Mouse (Mus musculus) right cerebral cortex, postnatal 14 days (tissue): ENCODE measurements around the gene Tnr.

Experiments
- DNase-seq: peaks from one replicate; pipeline ENCODE4 v3.0.0; 2022

Tnr gene

DNA sequence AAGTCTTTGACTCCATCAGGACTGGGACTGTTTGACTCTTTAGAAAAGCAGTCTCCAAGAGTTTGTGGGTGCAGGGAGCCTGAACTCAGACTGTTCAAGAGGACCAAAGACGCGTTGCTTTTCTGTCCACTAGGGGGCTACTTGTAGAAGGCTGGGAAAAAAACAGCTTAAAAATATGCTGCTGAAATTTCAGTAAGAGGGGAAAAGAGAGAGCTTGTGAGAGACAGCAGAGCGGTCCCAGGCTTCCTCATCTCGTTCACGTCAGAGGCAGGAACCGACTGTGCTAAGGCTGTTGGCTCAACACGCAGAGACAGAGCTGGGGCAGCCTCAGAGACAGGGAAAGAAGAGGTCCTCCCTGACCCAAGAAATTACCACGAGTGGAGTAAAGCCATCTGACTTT, at the start of gene Tnr:
Tnr (plus strand) TSS at position 192 of the 400 bp plus-strand sequence.
- DNase-seq = peak; percentile 77

DNA sequence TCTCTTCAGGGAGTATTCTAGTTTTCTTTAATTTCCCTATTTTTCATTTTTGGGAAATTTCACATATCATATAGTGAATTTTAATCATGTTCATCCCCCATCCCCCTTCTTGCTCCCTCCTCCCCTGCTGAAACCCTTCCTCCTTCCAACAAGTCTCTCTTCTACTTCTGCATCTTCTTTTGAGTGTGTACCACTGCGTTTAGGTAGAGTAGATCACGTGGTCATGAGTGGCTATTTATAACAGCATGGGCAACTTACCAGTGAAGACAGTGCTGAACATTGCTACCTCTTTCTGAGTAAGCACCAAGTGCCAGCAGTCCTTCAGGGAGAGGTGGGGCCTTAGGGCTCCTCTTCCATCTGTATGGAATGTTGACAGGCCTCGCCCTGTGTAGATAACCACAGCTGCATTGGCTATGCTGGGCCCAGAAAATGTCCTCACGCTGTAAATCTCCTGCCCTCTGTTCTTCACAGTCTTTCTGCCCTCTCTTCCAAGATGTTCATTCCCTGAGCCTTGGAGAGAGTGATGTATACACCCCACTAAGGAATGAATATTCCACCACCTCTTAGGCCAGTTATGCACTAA, 33.6 kb upstream of the Tnr start:
- no peak for DNase-seq

DNA sequence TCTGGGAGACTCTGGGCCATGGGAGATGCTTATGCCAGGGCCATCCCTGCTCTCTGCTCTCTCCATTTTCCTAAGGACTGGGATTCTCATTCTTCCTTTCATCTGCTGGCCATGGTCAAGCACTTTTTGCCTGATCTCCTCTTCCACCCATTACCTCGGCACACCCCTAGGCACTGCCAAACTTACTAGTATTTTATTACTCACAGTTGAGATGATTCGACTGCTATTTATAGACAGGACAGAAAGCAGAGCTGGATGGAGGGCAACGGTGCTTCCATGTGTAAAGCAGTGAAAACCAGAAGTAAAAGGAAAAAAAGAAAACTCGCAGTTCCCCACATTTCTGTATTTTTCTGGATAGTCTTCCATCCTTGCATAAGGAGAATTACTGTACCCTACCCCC, 31.0 kb upstream of the Tnr start:
- DNase-seq = no peak

DNA sequence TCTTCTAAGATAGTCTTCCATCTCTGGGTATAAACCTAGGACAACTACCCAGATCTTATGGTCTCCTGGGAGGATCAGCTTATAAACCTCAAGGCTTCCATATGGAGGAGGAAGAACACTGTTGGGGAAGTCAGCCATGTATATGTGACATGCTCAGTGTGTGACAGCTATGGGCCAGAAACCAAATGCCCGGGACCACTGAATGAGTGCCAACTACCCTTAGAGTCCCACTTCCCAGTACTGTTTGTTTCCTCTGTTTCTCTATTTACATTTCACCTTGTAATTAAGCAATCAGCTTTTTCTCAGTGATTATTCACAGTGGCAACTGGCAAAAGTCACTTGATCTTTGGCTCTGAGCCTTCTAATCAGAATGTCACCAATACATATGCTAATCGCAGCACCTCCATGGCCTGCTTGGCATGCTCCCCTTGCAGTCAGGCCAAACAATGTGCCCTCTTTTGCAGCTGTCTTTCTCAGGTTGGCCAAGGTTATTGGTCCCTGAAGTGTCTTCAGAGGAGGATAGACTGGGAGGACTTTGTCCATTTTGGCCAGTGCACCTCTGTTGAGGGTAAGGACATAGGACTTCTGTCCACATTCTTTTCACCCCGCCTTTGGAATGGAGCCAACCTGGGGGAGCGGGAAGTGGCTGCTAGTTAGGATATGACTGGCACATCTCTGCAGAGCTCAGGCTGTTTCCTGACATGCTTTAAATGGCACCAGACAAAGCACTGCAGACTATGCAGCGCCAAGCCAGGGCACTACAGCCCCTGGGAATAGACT, 29.7 kb upstream of the Tnr start:
- DNase-seq = peak; percentile 12

DNA sequence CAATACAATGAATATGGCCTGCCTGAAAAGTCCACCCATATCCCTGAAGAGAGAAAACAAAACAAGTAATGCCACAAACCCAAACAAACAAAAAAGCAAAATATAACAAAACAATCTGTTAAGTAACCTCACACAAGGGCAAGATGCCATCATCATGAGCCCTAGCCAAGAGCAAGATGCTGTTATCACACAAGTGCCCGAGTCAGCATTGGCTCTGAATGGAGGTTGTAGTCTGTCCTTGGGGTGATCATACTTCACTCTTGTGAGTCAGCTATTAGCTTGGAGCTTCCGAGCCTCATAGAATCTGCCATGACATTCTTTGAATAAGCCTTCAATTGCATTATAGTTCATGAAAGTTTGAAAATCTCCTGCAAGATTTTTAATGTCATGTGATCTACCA, 25.3 kb upstream of the Tnr start:
- no peak for DNase-seq

DNA sequence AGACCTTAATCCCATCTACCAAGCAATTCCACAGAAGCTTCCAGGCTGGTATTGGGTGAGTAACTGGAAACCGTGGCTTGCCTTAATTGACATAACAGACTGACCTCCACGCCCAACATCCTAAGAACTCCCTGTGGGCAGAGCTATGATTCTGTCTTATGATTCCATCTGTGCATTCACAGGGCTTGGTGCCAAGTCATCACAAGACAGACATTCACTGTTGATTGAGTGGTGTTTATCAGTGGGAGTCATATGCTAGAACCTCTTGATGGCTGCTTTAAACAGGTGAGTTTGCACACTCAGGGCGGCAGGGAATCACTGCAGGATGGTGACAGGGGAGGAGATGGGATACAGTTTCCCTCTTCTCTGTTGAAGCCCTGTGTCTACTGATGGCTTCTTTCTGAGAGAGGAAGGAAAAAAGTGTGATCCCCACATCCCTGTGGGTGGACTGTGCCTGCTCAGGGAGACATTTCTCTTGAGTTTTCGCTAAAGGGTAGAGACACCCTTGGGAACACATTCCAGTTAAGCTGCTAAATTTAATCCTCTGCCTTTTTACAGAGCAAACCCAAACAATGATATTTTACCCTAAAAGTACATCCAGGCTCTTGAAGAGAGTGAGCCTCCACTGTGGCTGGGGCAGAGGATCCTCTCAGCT, 23.6 kb upstream of the Tnr start:
- peak; percentile 10 for DNase-seq

DNA sequence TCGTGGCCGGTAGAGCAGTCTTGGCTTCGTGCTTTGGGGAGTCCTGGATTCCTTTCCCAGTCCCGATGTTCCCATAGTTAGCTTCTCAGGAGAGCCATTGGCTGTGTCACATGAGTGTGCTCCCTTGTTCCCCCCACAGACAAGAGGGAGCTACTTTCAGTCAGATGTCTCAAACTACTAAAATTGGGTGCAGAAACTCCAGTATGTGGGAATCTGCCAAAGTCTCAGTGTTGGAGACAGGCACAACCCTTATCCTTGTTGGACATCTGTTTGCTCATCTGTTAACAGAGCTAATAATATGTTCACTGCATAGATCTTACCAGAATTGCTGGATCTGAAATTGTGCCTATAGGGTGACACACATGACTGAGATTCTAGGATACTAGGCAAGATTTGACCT, 21.7 kb upstream of the Tnr start:
- no peak for DNase-seq

DNA sequence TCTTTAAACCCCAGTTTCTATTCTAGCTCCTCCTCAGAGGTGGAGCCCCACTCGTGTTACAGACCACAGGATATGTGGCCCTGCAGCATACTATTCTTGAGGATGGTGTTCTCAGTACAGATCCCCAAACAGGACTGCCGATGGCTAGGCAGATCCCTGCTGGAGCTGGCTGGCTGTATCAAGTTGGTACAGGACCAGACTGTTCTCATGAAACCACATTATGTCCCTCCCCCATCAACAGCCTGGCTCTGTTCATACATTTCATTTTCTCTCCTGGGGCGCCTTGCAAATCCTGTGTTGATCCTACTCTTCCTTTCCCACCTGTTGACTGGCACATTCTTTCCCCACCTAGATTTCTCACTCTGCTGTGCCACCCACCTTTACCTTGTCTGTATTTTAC, 12.9 kb upstream of the Tnr start:
- no peak for DNase-seq

DNA sequence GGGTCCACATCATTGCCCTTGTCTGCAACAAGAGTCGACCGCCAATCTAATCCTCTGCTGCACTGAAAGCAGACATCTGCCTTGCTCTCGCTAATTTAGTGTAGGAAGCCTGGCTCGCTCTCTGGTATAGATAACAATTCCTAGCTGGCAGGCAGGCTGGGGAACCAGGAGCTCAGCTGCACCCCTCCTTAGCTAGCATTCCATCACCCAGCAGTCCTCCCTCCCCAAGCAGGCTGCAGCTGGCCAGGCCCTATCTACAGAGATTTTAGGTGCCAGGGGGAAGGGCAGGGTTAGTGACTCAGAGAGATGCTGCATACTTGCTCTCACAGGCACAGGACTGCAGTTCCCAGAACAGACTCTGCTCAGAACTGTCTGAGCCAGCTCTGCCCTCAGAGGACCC, 5.9 kb upstream of the Tnr start:
- DNase-seq = no peak

DNA sequence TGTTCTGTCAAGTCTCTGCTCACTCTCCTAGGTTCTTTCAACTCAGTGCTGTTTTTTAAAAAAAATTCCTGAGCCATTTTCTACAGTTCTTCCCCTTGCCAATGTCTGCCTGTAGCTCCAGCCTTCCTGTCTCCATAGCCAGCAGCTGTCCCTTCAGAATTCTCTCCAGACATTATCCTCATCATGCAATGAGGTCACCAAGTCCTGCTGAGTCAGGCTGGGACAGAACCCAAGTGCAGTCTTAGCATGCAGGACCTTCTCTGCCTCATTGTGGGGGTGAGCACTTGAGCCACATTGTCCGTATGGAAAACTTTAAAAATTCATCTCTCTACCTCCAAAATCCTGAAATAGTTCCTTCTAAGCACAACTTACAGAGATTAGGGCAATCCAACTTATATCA, 4.4 kb upstream of the Tnr start:
- no peak for DNase-seq

DNA sequence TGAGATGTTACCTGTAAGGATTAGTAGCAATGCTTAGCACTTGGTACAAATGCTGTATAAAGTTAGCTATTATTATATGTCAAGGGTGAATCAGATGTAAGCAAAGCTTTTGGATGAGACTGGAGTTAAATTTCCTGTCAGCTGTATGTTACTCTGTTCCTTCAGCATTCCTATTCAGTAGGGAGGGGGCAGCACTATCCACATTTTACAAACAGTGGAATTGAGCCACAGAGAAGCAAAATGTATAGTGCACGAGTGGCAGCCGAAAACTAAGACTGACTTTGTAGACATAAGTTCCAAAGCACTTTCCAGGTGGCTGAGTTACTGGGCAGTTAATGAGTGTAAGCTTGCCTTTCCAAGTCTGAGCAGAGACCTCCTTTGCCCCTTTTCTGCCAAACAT, 500 bp upstream of the Tnr start:
- DNase-seq = no peak

DNA sequence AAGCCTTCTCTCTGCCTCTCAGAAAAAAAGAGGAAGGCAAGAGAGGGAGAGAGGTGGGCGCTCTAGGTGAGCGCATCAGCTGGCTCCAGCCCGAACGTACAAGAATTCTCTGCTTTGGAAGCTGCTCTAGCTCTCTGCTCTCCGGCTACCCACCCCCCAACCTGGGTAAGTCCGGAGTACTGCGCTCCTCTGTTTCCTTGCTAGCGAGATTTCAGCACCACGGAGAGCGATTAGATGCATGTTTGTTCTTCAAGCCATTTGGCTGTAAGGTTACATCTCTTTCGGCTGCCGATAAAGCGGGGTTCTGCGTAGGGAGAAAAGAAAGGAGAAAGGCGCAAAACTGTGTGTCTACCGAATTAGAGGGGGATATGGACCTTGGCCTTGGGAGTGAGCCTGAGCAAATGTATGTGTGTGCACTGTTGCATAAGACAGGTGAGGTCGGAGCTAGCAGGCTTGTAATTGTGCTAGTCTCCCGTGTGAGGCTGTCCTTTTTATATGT, 531 bp downstream of the Tnr start:
- peak; percentile 60 for DNase-seq

DNA sequence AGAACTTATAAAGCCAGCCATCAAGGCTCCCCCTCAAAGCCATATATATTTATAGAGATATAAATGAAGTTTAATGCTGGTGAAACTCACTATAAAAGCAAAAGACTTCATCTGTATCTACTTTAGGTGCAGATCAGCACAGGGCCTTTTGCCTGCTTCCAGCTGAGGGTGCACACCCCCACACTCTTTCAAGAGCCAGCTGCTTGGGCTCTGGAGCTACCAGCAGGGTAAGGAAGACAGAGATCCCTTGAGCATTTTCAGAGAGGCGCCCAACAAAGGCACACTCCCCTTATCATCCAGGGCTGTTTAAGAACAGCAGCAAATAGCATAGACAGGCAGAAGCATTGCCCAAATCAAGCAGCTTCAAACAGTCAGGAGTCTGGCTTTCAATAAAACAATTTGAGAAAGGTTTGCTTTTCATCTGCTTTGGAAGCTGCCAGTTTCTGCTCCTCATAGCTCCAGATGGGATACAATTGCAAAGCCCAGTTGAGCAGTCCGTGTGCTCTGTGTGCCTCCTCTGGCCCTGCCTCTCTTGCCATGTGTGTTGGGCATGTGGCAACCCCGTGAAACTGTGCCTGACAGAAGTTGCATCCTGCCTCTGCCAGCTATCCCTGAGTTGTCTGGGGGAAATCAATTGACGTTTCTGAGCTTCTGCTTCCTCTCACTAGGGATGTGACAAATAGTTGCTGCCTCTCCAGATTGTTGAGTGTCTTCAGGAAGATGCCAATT, 9.4 kb downstream of the Tnr start:
- DNase-seq = no peak

DNA sequence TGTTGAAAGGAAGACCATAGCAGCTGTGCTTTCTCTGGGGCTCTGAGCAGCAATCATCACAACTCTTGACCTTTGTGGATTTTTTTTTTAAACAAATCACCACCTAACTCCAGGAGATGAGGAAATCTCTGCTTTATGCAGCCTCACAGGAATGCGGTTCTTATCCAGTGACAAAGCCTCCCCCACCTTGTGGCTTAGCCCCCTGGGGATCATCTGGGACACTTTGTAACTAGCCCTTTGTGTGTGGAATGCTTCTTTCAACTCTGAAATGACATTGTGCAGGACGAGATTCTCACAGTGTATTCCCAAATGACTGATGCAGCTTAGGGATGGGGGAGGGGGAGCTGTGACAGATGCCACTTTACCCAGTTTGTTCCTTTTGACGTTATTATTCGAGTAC, 12.0 kb downstream of the Tnr start:
- DNase-seq = no peak

DNA sequence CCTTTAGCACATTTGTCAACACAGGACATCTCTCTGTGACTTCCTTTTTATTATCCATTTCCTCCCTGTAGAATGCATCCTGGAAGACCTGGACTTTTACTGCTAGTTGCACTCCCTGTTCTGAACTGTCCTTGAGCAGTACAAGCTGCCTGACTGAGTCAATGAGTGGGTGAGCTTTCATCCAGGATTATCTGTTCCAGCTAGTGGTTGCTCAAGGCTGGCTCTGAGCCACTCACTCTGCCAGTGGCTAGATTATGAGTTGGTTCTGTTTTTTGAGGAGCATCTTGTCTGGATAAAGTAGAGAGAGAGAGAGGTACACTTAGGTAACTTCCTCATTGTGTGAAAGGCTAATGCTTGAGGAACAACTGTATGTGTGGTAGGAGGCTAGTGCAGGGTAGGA, 14.0 kb downstream of the Tnr start:
- no peak for DNase-seq

DNA sequence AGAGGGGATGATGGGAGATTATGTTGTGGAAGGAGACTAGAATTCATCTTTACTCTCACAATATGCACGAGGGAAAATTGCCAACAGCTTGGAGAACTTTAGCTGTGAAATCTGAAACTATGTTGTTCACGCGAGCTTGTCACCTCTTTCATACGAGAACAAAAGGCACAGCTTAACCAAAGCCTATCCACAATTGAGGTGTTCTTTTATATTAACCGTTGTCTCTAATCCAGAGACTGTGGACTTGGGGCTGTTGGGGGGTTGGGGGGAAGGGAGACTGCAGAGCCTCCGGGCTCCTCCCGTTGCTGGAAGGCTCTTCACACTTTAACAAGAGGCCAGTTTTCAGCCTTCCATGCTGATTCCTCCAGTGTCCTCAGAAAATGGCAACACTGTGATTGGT, 14.5 kb downstream of the Tnr start:
- DNase-seq = no peak

DNA sequence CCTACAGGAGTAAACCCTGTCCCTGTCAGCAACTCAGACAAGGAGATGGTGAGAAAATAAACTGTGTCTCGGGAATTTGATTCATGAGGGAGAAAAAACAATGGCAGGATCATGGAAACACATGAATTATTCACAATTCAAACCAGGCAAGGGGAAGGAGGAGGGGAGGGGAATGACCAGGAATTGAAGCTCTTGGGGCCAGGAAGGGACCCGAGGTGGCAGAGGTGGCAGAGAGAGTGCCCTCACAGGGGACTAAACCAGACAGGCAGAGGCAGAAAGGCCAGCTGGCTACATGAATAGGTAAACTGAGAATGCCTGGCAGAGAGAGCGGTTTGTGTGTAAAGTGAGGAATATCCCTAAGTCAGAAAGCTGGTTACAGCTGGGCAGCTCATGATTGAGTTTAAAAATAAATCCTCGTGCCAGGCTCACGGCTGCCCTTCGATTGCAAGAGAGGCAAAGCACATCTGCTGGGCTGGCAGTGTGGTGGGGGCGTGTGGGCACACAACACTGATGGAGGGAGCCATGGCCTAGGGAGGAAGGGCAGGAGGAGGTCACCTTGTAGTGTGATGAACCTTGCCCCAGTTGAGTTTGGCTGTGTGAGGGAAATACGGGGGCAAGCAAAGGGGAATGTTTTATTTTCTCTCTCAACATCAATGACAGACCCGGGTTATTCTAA, 22.0 kb downstream of the Tnr start:
- DNase-seq = peak; percentile 16

DNA sequence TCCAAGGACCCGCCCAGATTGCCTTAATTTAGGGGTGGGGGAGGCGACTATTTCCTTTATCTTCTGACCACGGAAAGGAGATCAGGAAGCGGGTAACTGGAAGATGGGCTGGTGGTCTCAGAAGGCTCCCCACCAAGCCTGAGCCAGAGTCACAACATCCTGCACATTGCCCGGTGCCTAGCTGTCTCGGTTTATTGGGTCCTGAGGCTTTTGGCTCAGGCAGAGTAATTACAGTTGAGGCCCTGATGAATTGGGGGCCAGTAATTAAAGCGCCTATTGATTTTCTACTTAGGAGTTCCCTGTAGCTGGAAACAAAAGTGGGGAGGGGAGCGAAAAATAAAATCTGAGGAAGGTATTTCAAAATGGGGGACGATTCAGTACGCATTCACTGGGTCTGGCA, 27.5 kb downstream of the Tnr start:
- no peak for DNase-seq

DNA sequence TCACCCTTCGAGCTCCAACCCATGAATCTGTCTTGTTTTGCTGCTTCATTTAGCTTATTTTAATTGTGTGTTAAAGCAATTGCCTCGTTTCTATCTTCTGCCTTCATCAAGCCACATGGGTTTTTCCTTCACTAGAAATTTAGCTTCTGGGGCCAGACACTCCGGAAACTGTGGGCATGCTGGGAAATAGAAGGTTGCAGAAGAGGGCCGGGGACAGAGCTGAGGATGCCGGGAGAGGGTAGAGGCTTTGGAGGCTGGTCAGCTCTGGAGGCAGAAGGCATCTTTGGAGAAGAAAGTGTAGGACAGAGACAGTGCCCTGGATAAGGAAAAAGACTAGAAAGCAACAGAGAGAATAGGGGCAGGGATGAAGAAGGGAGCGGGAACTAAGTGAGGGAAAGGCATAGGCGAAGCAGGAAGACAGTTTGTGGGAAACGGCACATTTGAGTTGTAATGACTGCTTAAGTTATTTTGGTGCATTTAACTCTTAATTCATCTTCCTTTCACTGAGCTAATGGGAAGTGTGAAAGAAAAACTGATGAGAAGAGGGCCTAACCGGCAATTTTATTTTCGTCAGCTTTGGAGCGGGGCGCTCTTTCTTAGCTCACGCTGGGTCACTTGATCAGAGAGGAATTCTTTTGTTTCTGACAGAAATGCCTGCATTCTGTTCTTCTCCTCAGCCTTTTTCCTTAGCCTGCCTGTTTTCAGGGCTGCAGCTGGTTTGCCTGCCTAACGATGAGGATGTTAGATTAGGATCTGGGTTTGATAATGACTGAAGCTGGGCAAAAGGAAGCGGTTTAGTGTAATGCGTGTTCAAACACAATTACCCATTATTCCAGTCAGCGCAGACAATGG, 28.2 kb downstream of the Tnr start:
- DNase-seq = no peak

DNA sequence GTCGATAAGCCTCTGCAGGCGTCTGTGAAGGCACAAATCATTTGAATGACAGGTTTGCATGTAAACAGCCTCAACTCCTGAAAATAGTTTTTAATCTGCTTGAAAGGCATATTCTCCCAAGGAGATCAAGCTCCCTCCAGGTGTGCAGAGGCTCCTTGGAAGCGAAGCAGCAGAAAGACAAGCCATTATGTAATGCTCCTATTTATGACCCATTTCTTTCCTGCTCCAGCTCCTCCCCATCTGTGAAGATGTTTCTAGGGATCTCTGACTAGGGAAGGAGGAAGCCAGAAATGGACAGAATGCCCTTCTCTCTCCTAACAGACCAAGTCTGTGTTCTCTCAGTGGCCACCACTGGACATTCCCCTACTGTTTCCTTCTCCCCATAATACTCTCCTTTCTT, 38.0 kb downstream of the Tnr start:
- DNase-seq = no peak

DNA sequence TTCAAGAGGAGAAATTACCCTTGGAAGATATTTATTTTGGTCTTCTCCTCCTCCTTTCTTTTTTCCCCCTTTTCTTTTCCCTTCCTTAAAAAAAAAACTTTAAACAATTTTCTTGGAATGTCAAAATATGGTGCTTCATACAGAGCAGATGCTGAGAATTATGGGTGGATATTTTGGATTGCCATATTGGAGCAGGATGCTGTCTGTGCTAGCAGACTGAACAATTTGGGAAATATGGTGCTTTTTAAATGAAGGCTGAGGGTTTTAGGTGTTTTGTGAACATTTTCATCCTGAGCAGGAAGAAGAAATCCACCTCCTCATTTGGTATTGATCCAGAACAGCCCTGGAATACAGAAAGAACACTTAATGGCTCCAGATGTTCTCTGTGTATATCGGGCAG, 41.6 kb downstream of the Tnr start:
- no peak for DNase-seq

DNA sequence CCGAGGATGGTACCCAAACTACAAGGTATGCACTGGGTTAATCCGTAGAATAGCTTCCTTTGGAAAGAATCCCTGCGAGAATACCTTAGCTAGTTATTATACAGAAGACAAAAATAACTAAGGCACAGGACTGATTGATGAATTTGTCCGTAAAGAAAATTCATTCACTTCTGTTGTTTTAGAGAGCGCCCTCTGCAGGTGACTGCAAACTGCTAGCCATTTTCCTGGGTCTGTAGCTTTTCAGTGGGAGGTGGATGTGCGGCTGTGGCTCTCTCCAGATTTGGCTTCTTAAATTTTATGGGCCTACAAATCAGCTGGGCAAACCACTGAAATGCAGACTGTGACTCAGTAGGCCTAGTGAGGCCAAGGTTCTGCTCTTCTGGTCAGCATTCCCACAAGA, 42.5 kb downstream of the Tnr start:
- no peak for DNase-seq
